Mouse (Mus musculus) urinary bladder, postnatal 4 days (tissue): ENCODE data around the gene Slc1a2.

Source experiments
- DNase-seq, 2 experiments: peaks; one replicate each; pipeline ENCODE4 v3.0.0; 2021 to 2022; ENCODE audit warnings: low spot score in 2 of 2

The Slc1a2 gene

GRCm38 (mm10) chr2:102760284-102761072, 102.0 kb downstream of the Slc1a2 start:
- DNase-seq: no peak

GRCm38 (mm10) chr2:102763176-102763575, 104.7 kb downstream of the Slc1a2 start:
- no peak for DNase-seq

GRCm38 (mm10) chr2:102763991-102764390, 105.5 kb downstream of the Slc1a2 start:
- DNase-seq: no peak

GRCm38 (mm10) chr2:102764602-102765374, 106.3 kb downstream of the Slc1a2 start:
- DNase-seq: no peak

- DNase-seq: no peak
Measured at GRCm38 (mm10) chr2:102768267-102768666, 109.8 kb downstream of the Slc1a2 start.

- no peak for DNase-seq
Measured at GRCm38 (mm10) chr2:102771304-102771703, 112.8 kb downstream of the Slc1a2 start.

GRCm38 (mm10) chr2:102772276-102772675, 113.8 kb downstream of the Slc1a2 start:
- DNase-seq: no peak

- DNase-seq: no peak
Measured at GRCm38 (mm10) chr2:102774700-102775099, 116.2 kb downstream of the Slc1a2 start.

GRCm38 (mm10) chr2:102775561-102775960, 117.1 kb downstream of the Slc1a2 start:
- DNase-seq: no peak

- DNase-seq: no peak
Measured at GRCm38 (mm10) chr2:102778208-102778607, 119.7 kb downstream of the Slc1a2 start.

GRCm38 (mm10) chr2:102782751-102783150, 124.3 kb downstream of the Slc1a2 start:
- no peak for DNase-seq

- DNase-seq: no peak
Measured at GRCm38 (mm10) chr2:102785696-102786095, 127.2 kb downstream of the Slc1a2 start.

GRCm38 (mm10) chr2:102791641-102792040, 133.2 kb downstream of the Slc1a2 start:
- DNase-seq: no peak

- no peak for DNase-seq
Measured at GRCm38 (mm10) chr2:102792804-102793203, 134.3 kb downstream of the Slc1a2 start.

- no peak for DNase-seq
Measured at GRCm38 (mm10) chr2:102795034-102795433, 136.6 kb downstream of the Slc1a2 start.

GRCm38 (mm10) chr2:102798149-102798548, 139.7 kb downstream of the Slc1a2 start:
- DNase-seq: no peak

- DNase-seq: no peak
Measured at GRCm38 (mm10) chr2:102801899-102802298, 143.4 kb downstream of the Slc1a2 start.

GRCm38 (mm10) chr2:102804109-102804508, 145.7 kb downstream of the Slc1a2 start:
- DNase-seq: no peak

GRCm38 (mm10) chr2:102805283-102805682, 146.8 kb downstream of the Slc1a2 start:
- no peak for DNase-seq

- no peak for DNase-seq
Measured at GRCm38 (mm10) chr2:102805761-102806496, 147.5 kb downstream of the Slc1a2 start.

GRCm38 (mm10) chr2:102807633-102808032, 149.2 kb downstream of the Slc1a2 start:
- no peak for DNase-seq

GRCm38 (mm10) chr2:102809436-102809835, 151.0 kb downstream of the Slc1a2 start:
- DNase-seq: no peak
